Mouse (Mus musculus) ES-E14 (cell line): ENCODE results near the gene Heyl. TPM values are rescaled to one million over a fixed set of nuclear protein-coding genes. Genes with fewer than 3 reads are reported as not detected.

Source experiments
- DNase-seq: peaks from one replicate; pipeline ENCODE4 v3.0.0-alpha.2; 2013; ENCODE audit warnings: low read depth, low spot score
- H3K27ac ChIP-seq: 2 replicates; pipeline ENCODE4 v1.5.1; 2012; ENCODE audit warnings: low read depth, mild to moderate bottlenecking, low read length, moderate library complexity, mixed read lengths; ENCODE audit not compliant: poor library complexity, insufficient read depth, severe bottlenecking
- H3K36me3 ChIP-seq: 2 replicates; pipeline ENCODE4 v1.6.1; 2012; ENCODE audit warnings: mild to moderate bottlenecking, low read length, moderate library complexity, mixed read lengths; ENCODE audit not compliant: control insufficient read depth, poor library complexity, insufficient read depth, severe bottlenecking
- H3K4me1 ChIP-seq, 2 experiments: fragments of 150-350 bp in 1 of 2; sonication (generic) in 1 of 2; 2 replicates each; pipeline ENCODE4 v1.6.1; 2012; ENCODE audit warnings: low read length in 2 of 2, mild to moderate bottlenecking in 1 of 2, mixed read lengths in 1 of 2; ENCODE audit not compliant: control insufficient read depth in 2 of 2, insufficient read depth in 2 of 2, poor library complexity in 1 of 2
- H3K4me3 ChIP-seq, 2 experiments: fragments of 150-350 bp in 1 of 2; sonication (generic) in 1 of 2; 2 replicates each; pipeline ENCODE4 v1.5.1; 2012; ENCODE audit warnings: low read length in 2 of 2, low read depth in 1 of 2, mild to moderate bottlenecking in 1 of 2, mixed read lengths in 1 of 2; ENCODE audit not compliant: insufficient read depth in 1 of 2, poor library complexity in 1 of 2, severe bottlenecking in 1 of 2
- H3K9ac ChIP-seq: 2 replicates; pipeline ENCODE4 v1.6.1; 2012; ENCODE audit warnings: low read depth, mild to moderate bottlenecking, low read length, mixed read lengths; ENCODE audit not compliant: poor library complexity, insufficient read depth, severe bottlenecking
- H3K9me3 ChIP-seq: fragments of 150-350 bp; sonication (generic); 2 replicates; pipeline ENCODE4 v1.6.1; 2012; ENCODE audit warnings: low read depth, mild to moderate bottlenecking, low read length; ENCODE audit not compliant: control insufficient read depth, insufficient read depth
- CHD2 ChIP-seq: IDR thresholded peaks from 2 replicates; pipeline ENCODE4 v1.6.1; 2014; ENCODE audit warnings: mild to moderate bottlenecking, low read depth, low read length, inconsistent platforms
- HCFC1 ChIP-seq: IDR thresholded peaks from 2 replicates; pipeline ENCODE4 v1.6.1; 2012; ENCODE audit warnings: low read length, inconsistent platforms, borderline replicate concordance; ENCODE audit not compliant: insufficient read depth
- MAFK ChIP-seq: IDR thresholded peaks from 2 replicates; pipeline ENCODE4 v1.6.1; 2014; ENCODE audit warnings: mild to moderate bottlenecking, low read depth, low read length, inconsistent platforms; ENCODE audit not compliant: insufficient read depth
- ZC3H11A ChIP-seq: IDR thresholded peaks from 2 replicates; pipeline ENCODE4 v1.6.1; 2012; ENCODE audit warnings: low read depth, mild to moderate bottlenecking, inconsistent platforms, low read length, borderline replicate concordance
- ZNF384 ChIP-seq: IDR thresholded peaks from 2 replicates; pipeline ENCODE4 v1.6.1; 2012; ENCODE audit warnings: low read depth, low read length, inconsistent platforms
- in situ Hi-C, 2 experiments: fragments of 600-800 bp; cut with MboI; formaldehyde crosslinking; loops; one replicate each; pipeline ENCODE4 v1.15.1; 2025; ENCODE audit warnings: low sequenced_read_pairs in 2 of 2, inconsistent platforms in 1 of 2; ENCODE audit not compliant: unreplicated experiment in 2 of 2
- total RNA-seq: library from RNA; depleted of rRNA; stranded (reverse); fragments of 300-350 nt; gene quantifications from 2 replicates; pipeline ENCODE4 v1.2.3, GENCODE M21; 2012

Heyl gene
- total RNA-seq, 1 experiment, result not detected

DNA sequence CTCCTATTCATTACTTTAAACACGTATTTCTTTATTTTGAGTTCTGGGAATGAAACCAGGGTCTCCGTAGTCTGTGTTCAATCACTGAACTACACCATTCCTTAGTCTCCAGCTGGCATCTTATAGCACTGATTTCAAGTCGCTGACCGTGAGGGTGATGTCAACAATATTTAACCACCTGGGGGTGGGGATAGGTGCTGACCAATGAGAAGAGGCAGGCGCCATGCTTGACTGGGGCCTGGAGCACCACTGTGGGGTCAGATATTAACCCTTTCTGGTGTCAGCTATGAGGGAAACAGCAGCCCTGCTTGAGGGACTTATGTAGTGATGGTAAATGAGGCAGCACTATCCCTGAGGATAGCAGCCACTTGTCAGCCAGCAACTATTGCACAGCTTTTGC lies 21.9 kb upstream of the Heyl start:
- Histone ChIP-seq H3K9me3 (no peaks in the 10 kb centered on the region), H3K9ac (no peak overlapping the region), H3K4me1 (no peaks in the 10 kb centered on the region), H3K27ac (no peak overlapping the region), H3K36me3 (no peaks in the 10 kb centered on the region), H3K4me3 (no peak overlapping the region)
- in situ Hi-C loops, result no loop called here
- no peak for TF ChIP-seq HCFC1
- no peak for TF ChIP-seq ZC3H11A
- no peak for TF ChIP-seq MAFK
- no peak for TF ChIP-seq CHD2
- TF ChIP-seq ZNF384, result no peak
- no peak for DNase-seq

DNA sequence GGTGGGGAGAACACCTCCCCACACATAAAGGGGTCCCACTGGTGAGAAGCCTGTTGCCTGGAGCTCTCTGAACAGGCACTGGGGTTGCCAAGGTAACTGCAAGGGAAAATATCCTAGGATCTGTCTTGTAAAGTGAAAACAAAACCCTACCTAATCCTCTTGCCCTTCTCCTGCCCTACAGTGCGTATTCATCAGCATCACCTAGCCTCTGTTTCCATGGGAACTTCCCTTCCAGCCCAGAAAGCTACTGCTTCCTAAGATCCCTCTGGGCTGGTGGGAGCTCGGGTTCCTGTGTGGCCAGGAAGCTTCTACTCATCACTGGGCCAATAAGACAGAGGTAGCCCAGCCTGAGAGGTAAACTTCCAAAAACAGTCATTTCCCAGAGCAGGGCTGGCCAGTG lies 21.0 kb upstream of the Heyl start:
- Histone ChIP-seq H3K9ac (no peak overlapping the region), H3K36me3 (no peaks in the 10 kb centered on the region), H3K4me1 (no peaks in the 10 kb centered on the region), H3K9me3 (no peaks in the 10 kb centered on the region), H3K27ac (no peak overlapping the region), H3K4me3 (no peak overlapping the region)
- TF ChIP-seq HCFC1 (no peak), CHD2 (no peak), ZC3H11A (no peak), ZNF384 (no peak), MAFK (no peak)
- no peak for DNase-seq
- in situ Hi-C loops, result no loop called here

DNA sequence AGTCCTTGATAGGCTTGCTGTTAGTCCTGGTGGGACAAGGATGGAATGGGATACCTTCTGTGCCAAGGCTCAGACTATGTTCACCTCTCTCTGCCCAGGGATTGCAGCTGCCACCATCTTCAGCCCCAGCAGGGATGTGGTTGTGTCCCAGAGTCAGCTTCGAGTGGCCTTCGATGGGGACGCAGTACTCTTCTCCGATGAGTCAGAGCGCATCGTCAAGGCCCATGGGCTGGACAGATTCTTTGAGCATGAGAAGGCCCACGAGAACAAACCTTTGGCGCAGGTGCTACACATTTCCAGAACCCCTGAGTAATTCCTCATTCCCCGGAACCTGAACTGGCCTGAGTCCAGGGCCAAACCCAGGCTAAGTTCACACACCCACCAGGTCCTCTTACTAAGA lies 19.4 kb upstream of the Heyl start:
- TF ChIP-seq ZNF384, result no peak
- Histone ChIP-seq H3K9me3 (no peaks in the 10 kb centered on the region), H3K4me1 (no peaks in the 10 kb centered on the region), H3K4me3 (no peak overlapping the region), H3K27ac (no peak overlapping the region), H3K9ac (no peak overlapping the region), H3K36me3 (no peaks in the 10 kb centered on the region)
- in situ Hi-C loops, result no loop called here
- no peak for DNase-seq

DNA sequence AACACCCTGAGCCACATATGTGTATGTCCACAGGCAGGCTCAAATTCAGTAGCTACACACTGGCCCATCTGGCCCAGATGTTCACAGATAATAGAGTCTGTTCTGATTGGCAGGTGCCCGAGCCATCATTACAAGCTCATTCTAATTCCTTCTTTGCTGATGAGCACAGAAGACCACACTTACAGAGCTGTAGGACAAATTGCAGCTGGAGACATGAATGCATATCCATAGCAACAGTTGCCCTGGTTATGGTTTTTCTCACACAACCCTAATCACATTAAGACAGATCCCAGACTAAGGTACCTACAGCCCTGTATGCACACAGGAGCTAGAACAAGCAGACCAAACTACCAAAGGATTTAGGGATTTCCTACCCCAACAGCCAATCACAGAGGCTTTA lies 18.0 kb upstream of the Heyl start:
- in situ Hi-C loops, result no loop called here
- H3K4me1 ChIP-seq, result peaks cover 0 to 3% of the 10 kb centered on the region in 2 experiments; a peak in 1 of 4 replicates
- no peak overlapping the region for H3K4me3 ChIP-seq
- no peak for TF ChIP-seq HCFC1
- no peak for TF ChIP-seq ZC3H11A
- no peak for TF ChIP-seq MAFK
- no peak for TF ChIP-seq ZNF384
- no peak for TF ChIP-seq CHD2
- H3K36me3 ChIP-seq, result no peaks in the 10 kb centered on the region
- no peak for DNase-seq
- H3K27ac ChIP-seq, result no peak overlapping the region
- no peak overlapping the region for H3K9ac ChIP-seq
- H3K9me3 ChIP-seq, result no peaks in the 10 kb centered on the region

DNA sequence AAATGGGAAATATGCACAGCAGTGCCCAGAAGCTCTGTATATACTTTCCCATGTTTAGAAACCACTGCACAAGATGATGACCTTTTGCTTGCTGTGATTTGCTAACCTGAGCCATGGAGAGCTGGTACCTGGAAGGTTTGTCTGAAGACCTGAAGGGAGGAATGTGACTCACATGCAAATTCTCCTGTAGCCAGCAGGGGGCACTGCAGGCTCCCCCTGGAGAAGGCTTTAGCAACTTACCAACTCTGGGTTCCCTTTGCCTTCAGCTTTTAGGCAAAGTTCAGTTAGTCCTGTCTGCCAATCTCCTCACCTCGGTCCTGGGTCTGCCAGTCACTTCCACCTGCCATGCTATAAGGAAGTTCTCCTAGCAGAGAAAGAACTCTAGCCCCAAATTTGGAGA lies 16.6 kb upstream of the Heyl start:
- TF ChIP-seq ZC3H11A (0 out of 2 replicates have a peak, but pooled peaks have one; percentile 4), ZNF384 (no peak), MAFK (no peak)
- Histone ChIP-seq H3K4me3 (no peak overlapping the region), H3K27ac (no peak overlapping the region), H3K9ac (no peak overlapping the region), H3K9me3 (no peaks in the 10 kb centered on the region), H3K36me3 (no peaks in the 10 kb centered on the region), H3K4me1 (peaks cover 0 to 3% of the 10 kb centered on the region in 2 experiments; a peak in 1 of 4 replicates)
- DNase-seq, result peak; percentile 52
- in situ Hi-C loops, result no loop called here
